Mouse (Mus musculus) naive thymus-derived CD4-positive, alpha-beta T cell, adult 2 months (primary cell): ENCODE results near the gene Nprl3.
A peak's percentile ranks its signal among the peaks of the same experiment; 100 is the strongest.
"Not testable (repeated sequence)": the region's sequence is repeated elsewhere in the genome, so short reads cannot be mapped to it uniquely, and the experiment has no call there.

Experiments used
- DNase-seq: peaks from one replicate; pipeline ENCODE4 v3.0.0-alpha.2; 2011; ENCODE audit warnings: low read depth

The Nprl3 gene

DNA sequence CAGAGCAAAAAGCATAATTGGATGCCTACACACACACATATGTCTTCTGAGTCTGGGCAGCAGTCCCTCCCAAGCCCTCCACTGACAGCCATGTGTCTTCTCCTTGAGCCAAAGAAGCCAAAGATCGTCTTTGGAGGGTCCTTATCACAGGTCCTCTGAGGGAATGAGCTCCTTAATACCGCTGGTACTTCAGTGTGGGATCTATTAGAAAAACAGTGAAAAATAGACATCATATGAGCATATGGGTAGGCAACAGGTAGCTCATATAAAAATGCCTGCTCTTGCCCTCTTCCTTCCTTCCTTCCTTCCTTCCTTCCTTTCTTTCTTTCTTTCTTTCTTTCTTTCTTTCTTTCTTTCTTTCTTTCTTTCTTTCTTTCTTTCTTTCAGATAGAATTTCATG, 17.1 kb upstream of the Nprl3 start:
- DNase-seq: not testable (repeated sequence)

DNA sequence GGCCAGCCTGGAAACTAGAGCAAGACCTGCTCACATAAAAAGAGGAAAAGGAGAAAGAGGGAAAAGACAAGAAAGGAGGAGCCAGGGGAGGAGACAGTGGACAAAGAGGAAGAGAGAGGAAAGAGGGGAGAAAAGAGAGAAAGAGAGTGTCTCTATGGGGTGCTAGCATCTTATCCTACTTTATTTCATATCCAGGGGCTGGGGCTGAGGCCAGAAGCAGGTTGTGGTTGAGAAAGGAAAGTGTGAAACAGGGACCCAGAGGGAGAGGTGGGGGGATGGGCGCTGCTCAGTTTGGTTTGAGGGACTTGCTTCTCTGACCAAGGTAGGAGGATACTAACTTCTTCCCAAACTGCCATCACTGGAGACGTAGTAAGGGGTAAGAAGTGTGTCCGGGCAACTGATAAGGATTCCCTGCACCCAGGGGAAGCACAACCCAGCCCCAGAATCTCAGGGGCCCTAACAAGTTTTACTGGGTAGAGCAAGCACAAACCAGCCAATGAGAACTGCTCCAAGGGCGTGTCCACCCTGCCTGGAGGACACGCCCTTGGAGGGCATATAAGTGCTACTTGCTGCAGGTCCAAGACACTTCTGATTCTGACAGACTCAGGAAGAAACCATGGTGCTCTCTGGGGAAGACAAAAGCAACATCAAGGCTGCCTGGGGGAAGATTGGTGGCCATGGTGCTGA, 15.7 kb upstream of the Nprl3 start, which contains the start of gene Hba-a1:
Hba-a1 (plus strand) TSS at position 421 of the 687 bp plus-strand sequence.
- DNase-seq: not testable (repeated sequence)

DNA sequence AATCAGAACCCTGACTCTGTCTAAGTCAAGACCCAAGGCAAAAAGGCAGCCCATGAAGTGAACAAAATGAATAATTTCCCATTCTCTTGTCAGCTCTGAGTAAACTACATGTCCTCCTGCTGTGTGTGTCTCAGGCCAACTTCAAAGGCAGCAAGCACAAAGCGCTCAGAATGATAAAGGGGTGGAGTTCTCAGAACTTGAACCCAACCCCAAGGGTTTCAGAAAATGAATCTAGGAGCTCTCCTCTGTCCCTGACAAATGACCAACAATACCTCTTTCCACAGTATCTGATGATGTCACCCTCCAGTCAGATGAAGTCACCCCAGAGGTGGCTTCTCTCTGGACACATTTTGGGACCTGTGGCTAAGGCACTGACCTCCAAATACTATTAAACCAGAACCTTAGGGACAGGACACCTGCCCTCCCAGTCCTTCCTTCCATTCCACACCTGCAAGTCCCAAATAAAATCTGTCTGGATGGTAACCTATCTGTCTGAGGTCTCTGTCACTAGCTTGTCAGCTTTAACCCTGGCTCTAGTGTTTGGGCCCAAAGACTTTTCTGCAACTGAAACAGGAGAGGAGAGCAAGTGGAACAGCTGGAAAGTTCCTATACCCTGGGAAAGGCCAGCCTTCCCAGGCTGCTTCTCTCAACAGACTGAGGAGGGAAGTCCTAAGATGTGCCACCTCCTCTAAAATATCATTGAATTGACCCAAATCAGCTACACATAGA, 14.1 kb upstream of the Nprl3 start:
- no peak for DNase-seq

GRCm38 (mm10) chr11:32280646-32281045, 13.1 kb upstream of the Nprl3 start:
- no peak for DNase-seq

GRCm38 (mm10) chr11:32278458-32278957, 11.0 kb upstream of the Nprl3 start:
- DNase-seq: no peak

- no peak for DNase-seq
Observed at GRCm38 (mm10) chr11:32277736-32278457, 10.4 kb upstream of the Nprl3 start.

- DNase-seq: no peak
Observed at GRCm38 (mm10) chr11:32276347-32276746, 8.8 kb upstream of the Nprl3 start, which contains the start of gene Hba-x. TSS of gene Hba-x (plus strand) at chr11:32276400.

- DNase-seq: no peak
Observed at GRCm38 (mm10) chr11:32271178-32271577, 3.7 kb upstream of the Nprl3 start.

DNA sequence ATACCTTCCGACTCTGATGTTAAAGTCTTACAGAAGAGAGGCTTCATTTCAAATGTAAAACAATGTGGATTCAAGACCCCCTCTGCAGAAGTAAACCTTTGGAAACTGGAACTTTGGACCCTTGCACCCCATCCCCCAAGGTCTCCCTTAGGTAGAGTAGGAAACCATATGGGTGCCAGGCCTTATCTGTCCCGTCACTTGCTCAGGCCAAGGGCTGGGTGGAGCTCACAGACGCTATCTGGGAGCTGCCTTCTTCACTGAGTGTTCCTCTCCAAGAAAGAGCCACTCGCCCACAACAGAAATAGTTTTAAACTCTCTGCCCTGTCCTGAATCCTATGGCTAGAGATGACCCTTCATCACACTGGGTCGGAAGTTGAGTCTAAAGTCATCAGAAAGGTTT, 1.4 kb upstream of the Nprl3 start:
- DNase-seq: no peak

DNA sequence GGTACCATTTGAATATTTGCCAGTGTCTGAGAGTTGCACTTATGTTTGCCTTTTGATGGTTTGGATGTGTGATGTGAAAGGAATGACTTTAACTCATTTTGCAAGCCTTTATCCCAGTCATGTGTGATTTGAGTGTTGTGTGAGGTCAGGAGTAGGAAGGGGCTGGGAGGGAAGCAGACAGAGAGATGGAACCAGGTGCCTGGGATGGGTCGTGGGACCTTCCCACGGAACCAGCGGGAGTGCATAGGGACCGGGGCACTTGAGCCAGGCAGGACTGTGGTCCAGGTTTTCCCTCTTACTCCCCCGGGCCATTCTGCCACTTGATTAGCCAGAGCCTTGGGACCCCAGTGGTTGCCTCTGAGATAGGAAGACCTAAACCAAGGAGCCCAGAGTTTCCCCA, 457 bp upstream of the Nprl3 start:
- no peak for DNase-seq

- no peak for DNase-seq
Observed at GRCm38 (mm10) chr11:32266776-32267175, 731 bp downstream of the Nprl3 start.

DNA sequence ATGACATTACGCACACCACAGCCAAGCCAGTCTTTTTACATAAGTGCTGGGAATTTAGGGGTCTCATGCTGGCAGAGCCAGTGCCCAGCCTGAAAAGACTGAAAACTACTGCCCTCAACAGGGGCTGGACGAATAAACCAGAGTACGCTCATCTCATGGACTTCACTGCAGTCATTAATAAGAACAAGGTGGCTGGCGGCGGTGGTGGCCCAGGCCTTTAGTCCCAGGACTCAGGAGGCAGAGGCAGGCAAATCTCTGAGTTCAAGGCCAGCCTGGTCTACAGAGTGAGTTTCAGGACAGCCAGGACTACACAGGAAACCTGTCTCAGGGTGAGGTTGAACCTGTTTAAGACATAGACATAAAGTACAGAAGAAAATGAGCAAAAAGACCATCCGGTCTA, 1.3 kb downstream of the Nprl3 start:
- DNase-seq: no peak

DNA sequence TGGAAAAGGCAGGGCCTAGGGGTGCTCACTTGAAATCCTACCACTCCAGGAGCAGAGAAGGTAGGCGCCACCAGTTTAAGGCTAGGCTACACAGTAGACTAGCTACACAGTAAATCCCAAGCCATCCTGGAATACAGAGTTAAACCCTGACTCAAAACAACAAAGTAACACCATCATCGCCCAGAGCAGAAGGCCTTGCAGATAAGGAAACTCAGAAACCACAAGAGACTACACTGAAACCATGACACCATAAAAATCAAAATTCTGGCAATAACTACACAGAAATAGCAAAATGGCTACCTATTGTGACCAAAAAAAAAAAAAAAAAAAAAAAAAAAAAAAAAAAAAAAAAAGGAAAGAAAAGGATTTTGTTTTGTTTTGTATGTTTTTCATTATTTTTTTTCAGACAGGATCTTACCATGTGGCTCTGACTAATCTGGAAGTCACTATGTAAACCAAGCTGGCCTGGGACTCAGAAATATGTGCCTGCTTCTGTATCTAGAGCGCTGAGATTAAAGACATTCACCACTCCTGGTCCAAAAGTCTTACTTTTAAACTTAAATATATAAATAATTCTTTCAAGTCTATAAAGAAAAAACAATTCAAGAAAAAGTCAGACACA, 2.3 kb downstream of the Nprl3 start:
- peak; percentile 21 for DNase-seq

DNA sequence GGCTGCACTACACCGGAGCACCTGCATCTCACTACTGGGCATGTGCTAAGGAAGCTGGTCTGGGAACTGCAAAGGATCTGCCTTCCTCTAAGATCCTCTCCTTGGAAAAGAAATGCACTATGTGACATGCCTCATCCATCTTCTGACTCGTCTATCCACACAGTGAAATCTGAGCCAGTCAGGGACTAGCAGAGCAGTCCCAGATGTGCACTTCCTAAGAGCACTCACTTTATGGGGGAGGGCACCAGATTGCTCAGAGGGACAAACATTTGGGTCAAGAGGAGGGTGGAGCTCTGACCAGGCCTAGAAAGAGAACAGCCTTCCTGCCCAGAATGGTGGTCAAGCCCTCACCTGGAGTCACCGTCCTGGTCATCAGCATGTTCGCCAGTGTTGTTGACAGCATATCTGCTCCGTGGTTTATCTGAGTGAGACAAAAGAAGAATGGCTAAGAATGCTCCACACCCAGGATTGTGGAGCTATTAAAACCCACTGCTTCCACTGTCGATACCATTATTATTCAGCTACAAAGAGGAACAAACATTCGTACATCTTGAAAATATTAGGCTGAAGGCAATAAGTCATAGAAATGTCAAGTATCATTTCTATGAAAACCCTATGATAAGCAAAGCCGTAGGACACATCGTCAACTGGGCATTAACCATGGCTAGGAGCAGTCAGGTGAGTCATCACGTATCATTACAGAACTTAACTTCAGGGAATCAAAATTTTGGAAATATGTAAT, 4.7 kb downstream of the Nprl3 start:
- DNase-seq: no peak

DNA sequence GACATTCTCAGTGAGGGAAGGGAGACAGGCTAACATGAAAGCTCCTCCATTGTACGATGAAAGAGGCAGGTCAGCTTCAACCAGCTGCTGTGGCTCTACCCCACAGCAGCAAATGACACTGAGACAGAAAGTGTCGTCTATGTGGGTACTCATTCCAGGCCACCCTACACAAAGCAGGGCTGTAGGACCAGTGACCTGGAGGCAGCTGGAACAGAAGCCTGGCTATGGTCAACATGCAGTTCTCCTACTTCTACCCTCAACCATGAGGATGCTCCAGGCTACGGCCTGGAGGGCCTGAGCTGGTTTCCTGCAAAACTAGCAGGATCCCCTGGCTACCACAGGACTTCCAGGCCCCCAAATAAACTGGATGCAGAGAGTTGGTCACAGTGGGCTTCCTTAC, 10.9 kb downstream of the Nprl3 start:
- DNase-seq: no peak

DNA sequence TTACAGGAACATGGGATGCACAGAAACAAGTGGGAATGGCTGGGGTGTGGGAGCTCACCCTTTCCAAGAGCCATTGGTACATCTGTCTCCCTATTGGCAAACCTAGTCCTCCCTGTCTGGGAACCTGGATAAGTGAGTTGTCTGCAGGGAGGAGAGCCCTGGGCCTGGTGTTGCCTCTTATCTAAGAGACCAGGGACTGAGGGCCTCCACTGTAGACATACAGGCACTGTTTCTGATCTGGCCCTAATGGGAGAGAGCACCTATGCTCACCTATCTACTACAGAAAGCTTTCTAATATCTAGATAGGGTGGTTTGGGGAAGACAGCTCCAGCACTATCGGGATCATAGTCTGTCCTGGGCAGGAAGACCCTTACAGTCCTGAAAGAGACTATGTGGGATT, 11.4 kb downstream of the Nprl3 start:
- DNase-seq: no peak

- DNase-seq: no peak
Observed at GRCm38 (mm10) chr11:32253121-32253520, 14.4 kb downstream of the Nprl3 start.

- no peak for DNase-seq
Observed at GRCm38 (mm10) chr11:32250880-32251763, 16.4 kb downstream of the Nprl3 start.

GRCm38 (mm10) chr11:32248350-32248749, 19.2 kb downstream of the Nprl3 start:
- no peak for DNase-seq

GRCm38 (mm10) chr11:32247068-32247467, 20.4 kb downstream of the Nprl3 start:
- no peak for DNase-seq
